Mouse (Mus musculus) skeletal muscle tissue, postnatal 0 days (tissue): ENCODE results near the gene Pkp4. TPM values are rescaled to one million over a fixed set of nuclear protein-coding genes. Genes with fewer than 3 reads are reported as not detected.

Source experiments
- polyA plus RNA-seq: library from polyadenylated mRNA; unstranded; fragments of >200 nt; fragmentation: Nextera tagmentation; extraction: Ambion mirVana; gene quantifications from 2 replicates; pipeline ENCODE4 v1.2.1, GENCODE M21; 2015

Gene Pkp4
- 6.4 and 7.7 TPM in 2 replicates for polyA plus RNA-seq

GRCm38 (mm10) chr2:59160605-59160963 is at the start of gene Pkp4, which contains the start of gene Ccdc148:
Gene Pkp4 (plus strand): TSS chr2:59160850.
Gene Ccdc148 (minus strand): TSS chr2:59160683.

Other genes with a start within 250 kb of the Pkp4 start
- gene Ccdc148, start 167 bp upstream of the Pkp4 start, polyA plus RNA-seq: 0.10 and 0.21 TPM in 2 replicates